Mouse (Mus musculus) forebrain, postnatal 0 days (tissue): ENCODE results near the gene Tmc7. TPM values are rescaled to one million over a fixed set of nuclear protein-coding genes. Genes with fewer than 3 reads are reported as not detected.

Source experiments
- ATAC-seq: fragments of 200-750 bp; cut with Nextera tagmentation; 2 replicates; pipeline ENCODE4 v1.8.0; 2017; ENCODE audit warnings: mild to moderate bottlenecking, moderate library complexity
- DNase-seq: peaks from one replicate; pipeline ENCODE4 v3.0.0-alpha.2; 2015
- H3K27ac ChIP-seq: fragments of 300-500 bp; sonication (generic); 2 replicates; pipeline ENCODE4 v1.5.1; 2014; ENCODE audit warnings: low read depth, mild to moderate bottlenecking, antibody characterized with exemption, low read length, moderate library complexity, mixed read lengths
- H3K27me3 ChIP-seq: fragments of 300-500 bp; sonication (generic); 2 replicates; pipeline ENCODE4 v1.6.1; 2014; ENCODE audit warnings: mild to moderate bottlenecking, low read length, mixed read lengths; ENCODE audit not compliant: insufficient read depth
- H3K36me3 ChIP-seq: fragments of 300-500 bp; sonication (generic); 2 replicates; pipeline ENCODE4 v1.6.1; 2014; ENCODE audit warnings: mild to moderate bottlenecking, moderate library complexity; ENCODE audit not compliant: insufficient read depth
- H3K4me1 ChIP-seq: fragments of 300-500 bp; sonication (generic); 2 replicates; pipeline ENCODE4 v1.6.1; 2014; ENCODE audit warnings: antibody characterized with exemption; ENCODE audit not compliant: insufficient read depth
- H3K4me2 ChIP-seq: fragments of 300-500 bp; sonication (generic); 2 replicates; pipeline ENCODE4 v1.6.1; 2014; ENCODE audit warnings: low read depth, mild to moderate bottlenecking, moderate library complexity
- H3K4me3 ChIP-seq: fragments of 300-500 bp; sonication (generic); 2 replicates; pipeline ENCODE4 v1.5.1; 2014; ENCODE audit warnings: low read depth, low read length, mixed read lengths
- H3K9ac ChIP-seq: fragments of 300-500 bp; sonication (generic); 2 replicates; pipeline ENCODE4 v1.6.1; 2014; ENCODE audit warnings: mild to moderate bottlenecking
- H3K9me3 ChIP-seq: fragments of 300-500 bp; sonication (generic); 2 replicates; pipeline ENCODE4 v1.6.1; 2016; ENCODE audit warnings: low read length
- CTCF ChIP-seq: sonication (generic); IDR thresholded peaks from 2 replicates; pipeline ENCODE4 v1.5.1; 2016; ENCODE audit warnings: antibody characterized with exemption, control low read depth, low read depth
- WGBS: fragments of 180-500 bp; shearing (Covaris S2); extraction: QIAGEN DNeasy Blood & Tissue Kit; methylation state at CpG from one replicate; pipeline ENCODE4 v1.1.7; 2014; 5-methylcytosine and 5-hydroxymethylcytosine counted together
- polyA plus RNA-seq: library from polyadenylated mRNA; unstranded; fragments of >200 nt; fragmentation: Nextera tagmentation; extraction: Ambion mirVana; gene quantifications from 2 replicates; pipeline ENCODE4 v1.2.1, GENCODE M21; 2015
- total RNA-seq: library from RNA; depleted of rRNA; stranded (reverse); fragments of >200 nt; gene quantifications from 2 replicates; pipeline ENCODE4 v1.2.3, GENCODE M21; 2014; rRNA removed

The Tmc7 gene
- total and polyA plus RNA-seq, 2 experiments from 2014 or later, result 4.2 to 10.3 TPM

DNA sequence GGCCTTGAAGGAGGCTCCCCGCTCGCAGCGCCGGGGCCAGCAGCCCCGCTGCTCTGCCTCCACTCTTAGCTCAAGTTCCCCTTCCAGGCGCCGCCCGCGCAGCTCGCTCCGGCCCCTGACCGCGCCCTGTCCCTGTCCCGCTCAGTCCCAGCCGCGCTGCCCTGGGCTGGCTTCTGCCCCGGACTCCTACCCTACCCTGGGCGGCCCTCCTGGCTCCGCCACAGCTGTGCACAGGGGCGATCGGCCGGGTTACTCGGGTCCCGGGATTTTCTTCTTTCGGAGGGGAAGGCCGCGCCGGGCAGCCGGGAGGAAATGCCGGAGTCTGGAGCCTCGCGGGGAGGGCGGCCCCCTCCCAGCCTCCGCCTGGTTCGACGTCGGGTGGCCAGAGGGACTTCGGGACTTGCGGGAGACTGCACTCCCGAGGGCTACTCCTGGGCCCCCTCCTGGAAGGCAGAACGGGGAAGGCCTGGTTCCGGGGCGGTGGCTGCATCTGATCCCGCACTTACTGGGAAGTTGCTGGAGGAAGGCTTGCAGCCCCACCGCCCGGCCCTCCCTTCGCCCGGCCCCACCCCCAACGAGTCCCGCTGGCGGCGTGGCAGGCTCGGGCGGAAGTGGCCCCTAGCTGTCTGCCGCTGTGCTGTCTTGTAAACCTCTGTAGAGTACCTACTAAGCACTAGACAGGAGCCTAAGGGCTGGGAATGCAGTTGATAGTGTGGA lies 92.9 kb downstream of the Tmc7 start, which contains the start of gene Itpripl2:
TSS of gene Itpripl2 (minus strand) at position 545 of the 717 bp plus-strand sequence.
- Histone ChIP-seq H3K36me3 (no peaks in the 10 kb centered on the region), H3K4me3 (peak within 1 kb of the TSS; percentile 41), H3K9me3 (no peaks in the 10 kb centered on the region), H3K4me2 (peak within 1 kb of the TSS; percentile 62), H3K27me3 (peaks cover 29% of the 10 kb centered on the region), H3K9ac (peak within 1 kb of the TSS; percentile 29), H3K4me1 (no peaks in the 10 kb centered on the region), H3K27ac (no peak within 1 kb of the TSS; the same call in 1 of the 2 replicates)
- TF ChIP-seq CTCF, result no peak
- WGBS, result 4% methylated on average over 55 of the region's 55 CpGs
- peak; percentile 71 for ATAC-seq
- DNase-seq, result peak; percentile 29

DNA sequence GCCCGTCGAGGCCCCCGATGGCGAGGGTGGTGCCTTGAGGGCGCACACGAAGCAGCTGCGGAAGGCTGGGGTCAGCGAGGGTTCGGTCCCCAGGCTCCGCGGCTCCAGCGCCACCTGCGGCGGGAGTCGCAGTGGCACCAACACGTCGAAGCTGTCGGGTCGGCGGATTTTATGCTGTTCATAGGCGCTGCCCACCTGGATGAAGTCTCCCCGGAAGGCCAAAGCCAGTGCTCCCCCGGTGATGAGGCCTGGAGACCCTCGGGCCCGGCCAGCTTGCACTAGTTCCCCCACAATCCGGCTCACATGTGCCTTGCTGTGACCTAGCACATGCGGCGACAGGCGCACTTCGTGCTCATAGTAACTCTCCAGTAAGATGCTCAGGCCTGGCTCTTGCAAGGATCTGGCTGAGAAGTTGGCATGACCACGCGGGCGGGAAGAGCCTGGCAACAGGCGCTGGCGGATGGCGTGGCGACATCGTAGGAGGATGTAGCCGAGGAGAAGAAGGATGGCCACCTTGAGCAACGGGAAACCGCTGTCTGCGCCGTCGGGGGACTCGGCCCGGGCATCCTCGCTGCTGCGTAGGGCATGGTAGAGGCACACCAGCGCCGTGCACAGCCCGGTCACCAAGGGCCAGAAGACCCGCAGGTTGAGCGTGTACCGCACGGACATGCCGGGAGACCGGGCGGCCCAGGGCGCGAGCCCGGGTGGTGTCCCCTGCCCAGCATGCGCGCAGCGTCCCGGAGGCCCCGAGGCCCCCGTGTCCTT lies 93.7 kb downstream of the Tmc7 start:
- TF ChIP-seq CTCF, result 0 out of 2 replicates have a peak, but pooled peaks have one; percentile 14
- Histone ChIP-seq H3K27ac (no peak overlapping the region), H3K4me3 (peak overlapping the region; percentile 41), H3K9ac (peak overlapping the region; percentile 29), H3K36me3 (no peaks in the 10 kb centered on the region), H3K4me1 (no peaks in the 10 kb centered on the region), H3K27me3 (peaks cover 29% of the 10 kb centered on the region), H3K4me2 (peak overlapping the region; percentile 62), H3K9me3 (no peaks in the 10 kb centered on the region)
- WGBS, result 6% methylated on average over 63 of the region's 67 CpGs
- DNase-seq (peak; percentile 62), ATAC-seq (peak; percentile 69)

DNA sequence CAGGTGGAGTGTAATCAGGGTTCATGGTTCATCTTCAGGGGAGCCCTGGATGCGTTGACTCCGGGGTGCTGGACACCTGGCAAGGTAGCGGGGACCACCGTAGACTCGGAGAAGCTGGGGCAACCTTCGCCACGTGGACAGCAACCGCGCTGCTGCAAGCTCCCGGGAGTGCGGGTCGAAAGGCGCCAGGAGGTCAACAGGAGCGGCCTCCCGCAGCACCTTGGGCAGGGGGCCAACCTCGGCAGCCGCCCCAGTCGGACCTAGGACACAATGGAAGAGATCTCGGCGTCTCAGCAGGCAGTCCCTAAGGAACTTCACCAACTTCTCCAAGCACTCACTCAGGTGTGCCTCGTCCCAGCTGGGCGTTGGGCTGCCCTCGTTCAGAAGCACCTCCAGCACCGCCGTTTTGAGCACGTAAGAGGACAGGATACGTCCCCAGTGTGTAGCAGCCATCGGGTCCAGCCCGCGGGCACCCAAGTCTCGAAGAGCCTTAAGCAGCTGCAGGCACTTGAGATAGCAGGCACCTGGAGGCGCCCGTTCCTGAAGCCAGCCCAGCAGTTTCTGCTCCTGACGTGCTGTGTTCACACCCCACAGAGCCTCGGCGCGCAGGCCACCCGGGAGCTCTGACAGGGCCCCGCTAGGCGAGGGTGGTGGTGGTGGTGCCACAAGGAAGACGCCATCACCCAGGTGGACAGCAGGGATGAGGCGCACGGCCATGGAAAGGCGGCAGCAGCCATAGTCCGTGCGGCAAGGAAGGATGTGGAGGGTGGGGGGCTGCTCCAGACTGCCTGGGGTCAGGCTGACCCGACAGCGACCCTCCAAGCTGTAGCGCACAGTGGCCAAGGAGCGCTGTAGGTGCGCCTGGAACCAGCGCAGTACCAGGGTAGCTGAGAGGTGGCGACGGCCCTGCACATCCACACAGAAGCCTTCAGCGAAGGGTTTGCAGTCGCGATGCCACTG lies 94.5 kb downstream of the Tmc7 start:
- Histone ChIP-seq H3K9me3 (no peaks in the 10 kb centered on the region), H3K4me3 (no peak overlapping the region), H3K27me3 (peaks cover 29% of the 10 kb centered on the region), H3K36me3 (no peaks in the 10 kb centered on the region), H3K9ac (no peak overlapping the region), H3K4me1 (no peaks in the 10 kb centered on the region), H3K27ac (no peak overlapping the region), H3K4me2 (no peak overlapping the region; the same call in 1 of the 2 replicates)
- ATAC-seq (peak; percentile 5; the same call in 1 of the 2 replicates), DNase-seq (no peak)
- no peak; the same call in 1 of the 2 replicates for TF ChIP-seq CTCF
- 21% methylated on average over 57 of the region's 57 CpGs for WGBS

- TF ChIP-seq CTCF, result no peak
- Histone ChIP-seq H3K27me3 (peaks cover 29% of the 10 kb centered on the region), H3K4me2 (no peak overlapping the region), H3K4me1 (no peaks in the 10 kb centered on the region), H3K9ac (no peak overlapping the region), H3K9me3 (no peaks in the 10 kb centered on the region), H3K4me3 (no peak overlapping the region), H3K27ac (no peak overlapping the region), H3K36me3 (no peaks in the 10 kb centered on the region)
- DNase-seq, result no peak
- ATAC-seq, result no peak
- WGBS, result 19% methylated on average over 8 of the region's 8 CpGs
Measured at GRCm38 (mm10) chr7:118488060-118488664, 96.4 kb downstream of the Tmc7 start.

DNA sequence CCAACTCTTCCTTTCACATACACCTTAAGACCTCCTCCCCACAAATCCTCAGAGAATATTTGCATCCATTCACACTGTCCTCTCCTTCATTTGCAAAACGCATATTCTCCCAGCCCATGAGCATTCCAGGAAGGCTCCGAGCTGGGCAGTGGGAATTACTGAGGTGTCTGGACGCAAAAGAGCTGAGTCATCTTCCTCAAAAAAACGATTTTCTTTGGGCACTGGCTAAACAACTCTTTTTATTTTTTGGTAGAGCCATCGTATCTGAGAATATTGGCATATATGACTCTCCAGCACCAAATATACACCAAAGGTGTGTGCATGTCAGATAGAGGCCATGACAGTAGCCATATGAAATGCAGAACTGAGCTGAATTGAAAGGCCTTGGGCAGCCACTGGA lies 97.6 kb downstream of the Tmc7 start:
- DNase-seq (no peak), ATAC-seq (no peak)
- H3K36me3 ChIP-seq, result no peaks in the 10 kb centered on the region
- H3K4me1 ChIP-seq, result no peaks in the 10 kb centered on the region
- H3K9me3 ChIP-seq, result no peaks in the 10 kb centered on the region
- H3K4me2 ChIP-seq, result no peak overlapping the region
- no peak for TF ChIP-seq CTCF
- no peak overlapping the region for H3K27ac ChIP-seq
- 62% methylated on average over 5 of the region's 5 CpGs for WGBS
- peaks cover 20% of the 10 kb centered on the region for H3K27me3 ChIP-seq
- no peak overlapping the region for H3K9ac ChIP-seq
- no peak overlapping the region for H3K4me3 ChIP-seq

Other genes starting within 250 kb of the Tmc7 start
- 19.6 and 22.5 TPM in 2 replicates for gene Syt17, start 136.5 kb downstream of the Tmc7 start, total RNA-seq
- 10.4 and 18.2 TPM in 2 replicates for gene Syt17, start 136.5 kb downstream of the Tmc7 start, polyA plus RNA-seq
- 3.8 and 6.0 TPM in 2 replicates for gene Itpripl2, start 92.8 kb downstream of the Tmc7 start, total RNA-seq
- gene Itpripl2, start 92.8 kb downstream of the Tmc7 start, polyA plus RNA-seq, result 0.42 and 0.43 TPM in 2 replicates
- 47.6 and 48.3 TPM in 2 replicates for gene Coq7, start 51.4 kb downstream of the Tmc7 start, total RNA-seq
- gene Coq7, start 51.4 kb downstream of the Tmc7 start, polyA plus RNA-seq, result 115 and 134 TPM in 2 replicates
- gene Tmc5, start 12.6 kb upstream of the Tmc7 start, total RNA-seq, result 0.38 and 0.46 TPM in 2 replicates
- 0.05 and 0.19 TPM in 2 replicates for gene Tmc5, start 12.6 kb upstream of the Tmc7 start, polyA plus RNA-seq
- gene Gde1, start 121.0 kb upstream of the Tmc7 start, total RNA-seq, result 271 and 289 TPM in 2 replicates
- gene Gde1, start 121.0 kb upstream of the Tmc7 start, polyA plus RNA-seq, result 263 and 284 TPM in 2 replicates
- gene Ccp110, start 127.8 kb upstream of the Tmc7 start, total RNA-seq, result 28.2 and 33.6 TPM in 2 replicates
- 8.9 and 13.3 TPM in 2 replicates for gene Ccp110, start 127.8 kb upstream of the Tmc7 start, polyA plus RNA-seq
- 89.7 and 105 TPM in 2 replicates for gene Vps35l, start 155.5 kb upstream of the Tmc7 start, total RNA-seq
- gene Vps35l, start 155.5 kb upstream of the Tmc7 start, polyA plus RNA-seq, result 85.9 and 94.5 TPM in 2 replicates